Mouse (Mus musculus) G1E (cell line): ENCODE measurements around the gene Olfr287.

Experiments
- CTCF ChIP-seq: IDR thresholded peaks from 2 replicates; pipeline ENCODE4 v1.5.1; 2012; ENCODE audit warnings: low read depth, low read length, inconsistent platforms, mixed read lengths
- GATA1 ChIP-seq: IDR thresholded peaks from 2 replicates; pipeline ENCODE4 v1.6.1; 2012; ENCODE audit warnings: borderline replicate concordance, low read length, inconsistent platforms, mixed read lengths

DNA sequence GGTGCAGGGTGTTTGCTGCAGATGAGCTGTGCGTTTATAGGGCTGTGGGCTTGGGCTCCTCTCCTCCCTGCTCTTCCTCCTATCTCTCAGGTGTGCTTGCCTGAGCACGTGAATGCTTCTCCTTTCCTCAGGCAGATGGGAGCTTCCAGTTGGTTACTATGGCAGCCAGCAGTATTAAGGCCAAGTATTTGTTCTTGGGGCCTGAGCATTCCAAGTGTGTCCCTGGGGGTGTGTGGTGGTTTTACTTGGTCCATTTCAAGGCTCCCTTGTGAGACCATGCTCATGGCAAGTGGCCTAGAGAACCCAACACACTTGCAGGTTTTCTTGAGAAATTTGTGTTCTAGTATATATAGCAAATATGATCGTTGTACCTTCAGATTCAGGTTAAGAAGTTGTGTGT lies 25.4 kb downstream of the Olfr287 start, which contains the start of gene Olfr288:
- no peak for TF ChIP-seq CTCF
- no peak for TF ChIP-seq GATA1
